Mouse (Mus musculus) c-Kit-positive CD71-negative TER-119-negative erythroid progenitor cells, embryonic 14.5 days (primary cell): ENCODE measurements at regions not wholly inside any gene's neighbourhood (a gene's known extent, or its start where the extent isn't known, plus 50 kb on each side); places are given as distances from the start of the nearest gene placed in this dataset.

Experiments used
- DNase-seq: peaks from one replicate; pipeline ENCODE4 v3.0.0-alpha.2; 2013; ENCODE audit warnings: low read depth

GRCm38 (mm10) chr4:75884371-75884770, 606.3 kb upstream of the Dmac1 start:
- no peak for DNase-seq

- no peak for DNase-seq
Observed at GRCm38 (mm10) chr4:75869771-75870170, 591.7 kb upstream of the Dmac1 start.

- DNase-seq: no peak
Observed at GRCm38 (mm10) chr4:75861076-75861475, 583.0 kb upstream of the Dmac1 start.

- no peak for DNase-seq
Observed at GRCm38 (mm10) chr4:75857769-75858408, 579.8 kb upstream of the Dmac1 start.

GRCm38 (mm10) chr4:75855688-75856296, 577.7 kb upstream of the Dmac1 start:
- DNase-seq: no peak

- no peak for DNase-seq
Observed at GRCm38 (mm10) chr4:75850343-75850742, 572.2 kb upstream of the Dmac1 start.

- DNase-seq: no peak
Observed at GRCm38 (mm10) chr4:75847675-75848385, 569.7 kb upstream of the Dmac1 start.

- DNase-seq: no peak
Observed at GRCm38 (mm10) chr4:75845021-75845420, 566.9 kb upstream of the Dmac1 start.

GRCm38 (mm10) chr4:75838619-75839018, 560.5 kb upstream of the Dmac1 start:
- no peak for DNase-seq

- DNase-seq: no peak
Observed at GRCm38 (mm10) chr4:75827082-75827711, 549.1 kb upstream of the Dmac1 start.

GRCm38 (mm10) chr4:75819193-75819603, 541.1 kb upstream of the Dmac1 start:
- DNase-seq: peak; percentile 8

GRCm38 (mm10) chr4:75816026-75816425, 537.9 kb upstream of the Dmac1 start:
- DNase-seq: no peak

GRCm38 (mm10) chr4:75812266-75812665, 534.2 kb upstream of the Dmac1 start:
- DNase-seq: no peak

GRCm38 (mm10) chr4:75801870-75802269, 523.8 kb upstream of the Dmac1 start:
- DNase-seq: no peak

- no peak for DNase-seq
Observed at GRCm38 (mm10) chr4:75801156-75801555, 523.1 kb upstream of the Dmac1 start.

GRCm38 (mm10) chr4:75791789-75792188, 513.7 kb upstream of the Dmac1 start:
- no peak for DNase-seq

- no peak for DNase-seq
Observed at GRCm38 (mm10) chr4:75790920-75791589, 513.0 kb upstream of the Dmac1 start.

GRCm38 (mm10) chr4:75787405-75787804, 509.3 kb upstream of the Dmac1 start:
- no peak for DNase-seq

GRCm38 (mm10) chr4:75786391-75786790, 508.3 kb upstream of the Dmac1 start:
- no peak for DNase-seq

- DNase-seq: no peak
Observed at GRCm38 (mm10) chr4:75779492-75779891, 501.4 kb upstream of the Dmac1 start.

GRCm38 (mm10) chr4:75764141-75764540, 486.0 kb upstream of the Dmac1 start:
- DNase-seq: no peak

GRCm38 (mm10) chr4:75744605-75745004, 466.5 kb upstream of the Dmac1 start:
- DNase-seq: no peak
